Mouse (Mus musculus) left cerebral cortex, adult 6 months (tissue): ENCODE results near the gene P2rx7. TPM values are rescaled to one million over a fixed set of nuclear protein-coding genes. Genes with fewer than 3 reads are reported as not detected.

Experiments used
- long read RNA-seq, 2 experiments: library from polyadenylated mRNA; unstranded; transcript quantifications; one replicate each; pipeline ENCODE4 v2.0.0; 2019 to 2020
- polyA plus RNA-seq: library from polyadenylated mRNA; unstranded; fragments of <200 nt; fragmentation: Nextera tagmentation; gene quantifications from 2 replicates; pipeline ENCODE4 v1.2.3, GENCODE M21; 2021

The P2rx7 gene
- 4.8 and 5.7 TPM in 2 replicates for polyA plus RNA-seq
- long read RNA-seq, experiment 1, transcript P2rx7-204 (13 exons, 2,576 nt): major isoform, 9 of 20 reads
- long read RNA-seq, experiment 1, partial matches to known transcripts: 3 of 20 reads
- long read RNA-seq, experiment 1, other reads (novel, unspliced or antisense): 3 of 20 reads
- long read RNA-seq, experiment 2, partial matches to known transcripts: 0 of 2 reads
- long read RNA-seq, experiment 2, other reads (novel, unspliced or antisense): 0 of 2 reads

GRCm38 (mm10) chr5:122643701-122644100 is at the start of gene P2rx7:
Gene P2rx7, plus strand, starts transcription at chr5:122643911.

GRCm38 (mm10) chr5:122613908-122614732 is 29.6 kb upstream of the P2rx7 start, which contains the start of gene Ift81:
Gene Ift81, minus strand, starts transcription at chr5:122614518.

GRCm38 (mm10) chr5:122707276-122708181 is 63.8 kb downstream of the P2rx7 start, which contains the start of gene P2rx4:
Gene P2rx4, plus strand, starts transcription at chr5:122707544.

Other genes with a start within 250 kb of the P2rx7 start
- 21.9 and 23.4 TPM in 2 replicates for gene Anapc7, start 222.2 kb upstream of the P2rx7 start, polyA plus RNA-seq
- gene Atp2a2, start 141.7 kb upstream of the P2rx7 start, polyA plus RNA-seq: 56.7 and 62.6 TPM in 2 replicates
- 28.2 and 29.1 TPM in 2 replicates for gene Ift81, start 29.4 kb upstream of the P2rx7 start, polyA plus RNA-seq
- gene P2rx4, start 63.6 kb downstream of the P2rx7 start, polyA plus RNA-seq: 20.7 and 27.9 TPM in 2 replicates
- gene Camkk2, start 135.5 kb downstream of the P2rx7 start, polyA plus RNA-seq: 76.3 and 132 TPM in 2 replicates
- 104 and 141 TPM in 2 replicates for gene Anapc5, start 177.4 kb downstream of the P2rx7 start, polyA plus RNA-seq
- gene Rnf34, start 206.1 kb downstream of the P2rx7 start, polyA plus RNA-seq: 20.0 and 30.3 TPM in 2 replicates